Mouse (Mus musculus) urinary bladder, adult 18-20 months (tissue): ENCODE data around the gene Usp9y.

Experiments used
- DNase-seq, 2 experiments: peaks; one replicate each; pipeline ENCODE4 v3.0.0; 2022; ENCODE audit warnings: low spot score in 2 of 2, mixed read lengths in 2 of 2

The Usp9y gene

GRCm38 (mm10) chrY:1459682-1460081 is at the start of gene Usp9y:
Usp9y (minus strand) TSS chrY:1459782.
- no peak for DNase-seq

GRCm38 (mm10) chrY:1293708-1294107 is 165.9 kb downstream of the Usp9y start:
- no peak for DNase-seq

GRCm38 (mm10) chrY:1286171-1286795 is 173.3 kb downstream of the Usp9y start, which contains the start of gene Ddx3y:
Ddx3y (minus strand) TSS chrY:1286629.
- peak in 1 of 2 experiments; percentile 27 for DNase-seq

GRCm38 (mm10) chrY:1285735-1286134 is 173.8 kb downstream of the Usp9y start:
- DNase-seq: no peak
